Mouse (Mus musculus): ENCODE measurements at regions not wholly inside any gene's neighbourhood (a gene's known extent, or its start where the extent isn't known, plus 50 kb on each side); places are given as distances from the start of the nearest gene placed in this dataset.

- no peak for DNase-seq (ENCODE audit: low read depth, low spot score)
Observed at GRCm38 (mm10) chr2:167783374-167783773, 93.8 kb upstream of the Tmem189 start.

- no peak for DNase-seq (ENCODE audit: low read depth, low spot score)
Observed at GRCm38 (mm10) chr2:167782231-167782999, 92.8 kb upstream of the Tmem189 start.

GRCm38 (mm10) chr2:167781496-167781895, 91.9 kb upstream of the Tmem189 start:
- DNase-seq (ENCODE audit: low read depth, low spot score): no peak

- DNase-seq (ENCODE audit: low read depth, low spot score): no peak
Observed at GRCm38 (mm10) chr2:167778691-167779090, 89.1 kb upstream of the Tmem189 start.

- no peak for DNase-seq (ENCODE audit: low read depth, low spot score)
Observed at GRCm38 (mm10) chr2:167778271-167778670, 88.6 kb upstream of the Tmem189 start.

GRCm38 (mm10) chr2:167777331-167778085, 87.9 kb upstream of the Tmem189 start:
- DNase-seq (ENCODE audit: low read depth, low spot score): peak; percentile 57

GRCm38 (mm10) chr2:167776251-167777168, 86.9 kb upstream of the Tmem189 start:
- DNase-seq (ENCODE audit: low read depth, low spot score): no peak

GRCm38 (mm10) chr2:167775218-167775915, 85.7 kb upstream of the Tmem189 start:
- peak; percentile 37 for DNase-seq (ENCODE audit: low read depth, low spot score)

- DNase-seq (ENCODE audit: low read depth, low spot score): peak; percentile 49
Observed at GRCm38 (mm10) chr2:167774806-167775179, 85.2 kb upstream of the Tmem189 start.

- no peak for DNase-seq (ENCODE audit: low read depth, low spot score)
Observed at GRCm38 (mm10) chr2:167774166-167774805, 84.7 kb upstream of the Tmem189 start.

- no peak for DNase-seq (ENCODE audit: low read depth, low spot score)
Observed at GRCm38 (mm10) chr2:167772834-167773233, 83.2 kb upstream of the Tmem189 start.

- DNase-seq (ENCODE audit: low read depth, low spot score): peak; percentile 42
Observed at GRCm38 (mm10) chr2:167767962-167768361, 78.3 kb upstream of the Tmem189 start.

- DNase-seq (ENCODE audit: low read depth, low spot score): no peak
Observed at GRCm38 (mm10) chr2:167767371-167767770, 77.7 kb upstream of the Tmem189 start.

GRCm38 (mm10) chr2:167765811-167766210, 76.2 kb upstream of the Tmem189 start:
- no peak for DNase-seq (ENCODE audit: low read depth, low spot score)

GRCm38 (mm10) chr2:167765072-167765800, 75.6 kb upstream of the Tmem189 start:
- peak; percentile 58 for DNase-seq (ENCODE audit: low read depth, low spot score)

GRCm38 (mm10) chr2:167763891-167764410, 74.3 kb upstream of the Tmem189 start:
- DNase-seq (ENCODE audit: low read depth, low spot score): no peak

- no peak for DNase-seq (ENCODE audit: low read depth, low spot score)
Observed at GRCm38 (mm10) chr2:167761404-167761936, 71.8 kb upstream of the Tmem189 start.

- DNase-seq (ENCODE audit: low read depth, low spot score): no peak
Observed at GRCm38 (mm10) chr2:167760681-167761403, 71.2 kb upstream of the Tmem189 start.

Data from ZHBTc4 (cell line).